Mouse (Mus musculus): ENCODE data around the gene Mymk.

The Mymk gene

DNA sequence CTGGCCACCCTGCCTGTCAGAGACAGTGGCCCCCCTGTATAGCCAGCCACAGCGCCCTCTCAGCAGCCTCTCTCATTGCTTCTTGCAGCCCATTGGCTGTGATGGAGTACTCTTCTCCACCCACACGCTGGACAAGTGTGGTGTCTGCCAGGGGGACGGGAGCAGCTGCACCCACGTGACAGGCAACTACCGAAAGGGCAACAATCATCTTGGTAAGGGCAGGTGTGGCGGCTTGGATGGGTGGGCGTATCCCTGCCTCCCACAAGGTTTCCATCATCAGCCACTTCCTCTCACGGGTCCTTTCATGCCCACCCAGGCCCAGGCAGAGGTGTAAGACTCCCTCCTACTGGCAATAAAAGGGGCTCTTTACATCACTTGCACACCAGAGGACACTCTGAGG, 13.0 kb upstream of the Mymk start:
- POLR2A ChIA-PET: no interaction called here
- CTCF ChIA-PET: interaction anchor here in 1 of 4 experiments (1.0 kb wide), 1 partner anchor 151 kb away, joined by 3 read pairs; no protein-coding TSS in a partner anchor

DNA sequence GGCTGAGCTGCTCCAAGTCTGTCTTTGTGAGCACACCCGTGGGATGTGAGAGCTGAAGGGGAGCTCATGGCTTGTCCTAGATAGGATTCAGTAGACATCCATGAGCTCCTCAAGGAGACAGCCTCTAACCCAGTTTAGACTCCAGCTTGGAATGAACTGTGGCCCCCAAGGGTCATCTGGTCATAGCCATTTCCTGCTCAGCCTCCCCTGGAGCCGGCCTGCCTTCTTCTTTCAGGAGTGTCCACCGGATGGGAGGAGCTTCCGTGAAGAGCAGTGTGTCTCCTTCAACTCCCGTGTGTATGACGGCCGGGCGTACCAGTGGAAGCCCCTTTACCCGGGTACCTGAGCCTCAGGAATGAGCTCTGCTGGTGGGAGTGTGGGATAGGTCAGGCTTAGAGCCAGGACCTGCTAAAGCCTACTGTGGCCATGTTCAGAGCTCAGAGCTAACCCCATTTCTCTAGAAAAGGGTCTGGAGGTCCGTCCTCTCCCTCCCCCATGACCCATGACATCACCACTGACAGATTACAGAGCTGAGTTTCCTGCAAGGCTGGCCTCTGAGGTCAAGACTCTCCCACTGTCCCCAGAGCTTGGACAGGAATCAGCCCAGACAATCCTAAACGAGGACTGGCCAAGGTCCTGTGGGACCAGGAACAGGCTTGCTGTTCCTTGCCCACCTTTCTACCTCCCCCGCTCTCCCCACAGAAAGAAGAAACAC, 11.9 kb upstream of the Mymk start:
- ChIA-PET CTCF (interaction anchor here in 2 of 4 experiments (0.9 to 1.0 kb wide), 2 partner anchors 152 to 153 kb away, joined by 3 read pairs; no protein-coding TSS in a partner anchor), POLR2A (interaction anchor here in 1 of 4 experiments (0.8 kb wide), 1 partner anchor 10 kb away, joined by 4 read pairs; no protein-coding TSS in a partner anchor)

DNA sequence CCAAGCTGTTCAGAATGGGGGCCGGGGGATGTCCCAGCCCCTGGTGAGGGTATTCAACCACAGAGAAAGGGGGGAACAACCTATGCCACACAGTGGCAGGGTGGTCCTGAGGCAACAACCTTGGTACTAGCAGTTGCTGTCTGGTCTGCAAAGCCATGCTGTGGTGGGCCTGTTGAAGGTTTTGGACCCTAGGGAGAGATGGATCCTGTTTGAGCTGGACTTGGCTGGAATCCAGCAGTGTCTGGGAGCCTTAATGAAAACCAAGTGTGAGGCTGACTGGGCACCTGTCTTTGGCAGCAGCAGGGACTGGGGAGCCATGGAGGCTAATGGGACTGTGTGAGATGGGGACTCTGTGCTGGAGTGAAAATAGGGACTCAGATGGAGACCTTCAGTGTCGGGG, 7.7 kb upstream of the Mymk start:
- ChIA-PET POLR2A (interaction anchor here in 2 of 4 experiments (0.6 to 0.8 kb wide), 2 partner anchors 102 to 348 kb away, joined by 3 read pairs; no protein-coding TSS in a partner anchor), CTCF (interaction anchor here in 3 of 4 experiments (0.6 to 3.5 kb wide), 6 partner anchors 46 to 1345 kb away, joined by 3 to 32 read pairs (median 6); no protein-coding TSS in a partner anchor)

DNA sequence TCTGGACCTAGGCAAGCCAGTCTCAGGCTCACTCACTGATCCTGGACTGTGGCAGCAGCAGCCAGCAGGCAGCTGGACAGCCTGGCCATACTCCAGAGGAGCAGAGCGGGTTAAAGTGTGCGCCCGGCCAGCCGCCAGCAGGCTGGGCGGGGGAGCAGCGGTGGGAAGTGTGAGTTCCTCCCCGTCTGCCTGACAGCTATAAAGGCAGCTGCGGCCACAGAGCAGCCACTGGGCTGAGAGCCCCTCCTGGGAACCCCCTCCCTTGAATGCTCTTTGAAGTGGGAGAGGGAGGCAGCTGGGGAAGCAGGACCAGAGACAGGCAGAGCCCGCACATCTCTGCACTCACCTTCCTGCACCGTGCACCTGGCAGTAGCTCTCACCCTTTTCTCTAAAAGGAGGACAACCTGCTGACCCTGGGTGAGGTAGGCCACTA, 7.2 kb upstream of the Mymk start, which contains the start of gene Adamtsl2:
Gene Adamtsl2, plus strand, starts transcription at position 228 of the 433 bp plus-strand sequence.
- ChIA-PET CTCF (interaction anchor here in 3 of 4 experiments (1.0 to 3.5 kb wide), 5 partner anchors 47 to 158 kb away, joined by 3 to 32 read pairs (median 8); no protein-coding TSS in a partner anchor), POLR2A (interaction anchor here in 2 of 4 experiments (0.6 to 0.8 kb wide), 2 partner anchors 101 to 349 kb away, joined by 3 read pairs; no protein-coding TSS in a partner anchor)

DNA sequence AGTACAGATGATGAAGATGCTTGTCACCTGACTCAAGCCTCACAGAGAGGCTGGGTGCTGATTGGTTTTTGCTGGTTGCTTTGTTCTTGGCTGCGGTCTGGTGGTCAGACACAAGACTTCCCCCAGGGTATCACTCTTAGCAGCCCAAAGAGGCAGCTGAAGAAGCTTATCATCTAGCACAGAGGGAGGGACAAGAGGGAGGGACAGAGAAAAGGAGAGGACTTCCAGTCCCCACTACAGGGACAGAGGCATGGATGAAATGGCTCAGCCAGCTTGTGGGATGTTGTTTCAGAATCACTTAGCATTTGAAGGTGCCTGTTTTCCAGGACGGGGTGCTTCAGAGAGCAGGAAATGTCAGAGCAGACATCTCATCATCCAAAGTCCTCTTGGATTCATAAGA, 6.3 kb upstream of the Mymk start:
- ChIA-PET POLR2A (interaction anchor here in 1 of 4 experiments (0.5 to 0.7 kb wide), 2 partner anchors 17 to 100 kb away, joined by 3 read pairs; no protein-coding TSS in a partner anchor), CTCF (interaction anchor here in 3 of 4 experiments (0.6 to 3.5 kb wide), 8 partner anchors 38 to 350 kb away, joined by 3 to 32 read pairs (median 4); no protein-coding TSS in a partner anchor)

DNA sequence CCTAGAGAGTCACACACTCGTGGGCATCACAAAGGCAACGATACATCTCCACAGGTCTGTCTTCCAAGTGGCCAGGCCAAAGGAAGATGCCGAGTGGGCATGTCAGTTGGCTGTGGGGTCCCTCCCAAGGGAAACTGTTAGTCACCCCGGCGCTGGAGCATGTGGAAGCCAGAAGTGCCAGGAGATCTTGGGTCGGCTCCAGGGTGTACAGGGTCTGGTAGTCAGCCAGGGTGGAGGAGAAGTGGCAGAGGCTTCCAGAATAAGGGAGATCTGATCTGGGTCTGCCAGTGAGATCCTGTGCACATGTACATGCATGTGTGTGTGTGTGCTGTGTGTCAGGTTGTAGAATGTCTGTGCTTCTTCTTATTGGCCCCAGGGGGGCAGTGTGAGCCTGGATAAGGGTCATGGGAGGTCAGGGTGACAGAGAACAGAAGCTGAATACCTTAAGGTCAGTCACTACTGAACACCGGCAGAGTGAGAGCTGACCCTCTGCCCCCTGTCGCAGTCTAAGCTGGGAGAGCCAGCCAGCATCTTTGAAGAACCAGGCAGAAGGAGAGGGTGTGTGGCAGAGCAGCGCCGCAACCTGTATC, 5.8 kb upstream of the Mymk start:
- CTCF ChIA-PET: interaction anchor here (0.5 to 3.5 kb wide), 9 partner anchors 38 to 350 kb away, joined by 3 to 32 read pairs (median 4); no protein-coding TSS in a partner anchor

DNA sequence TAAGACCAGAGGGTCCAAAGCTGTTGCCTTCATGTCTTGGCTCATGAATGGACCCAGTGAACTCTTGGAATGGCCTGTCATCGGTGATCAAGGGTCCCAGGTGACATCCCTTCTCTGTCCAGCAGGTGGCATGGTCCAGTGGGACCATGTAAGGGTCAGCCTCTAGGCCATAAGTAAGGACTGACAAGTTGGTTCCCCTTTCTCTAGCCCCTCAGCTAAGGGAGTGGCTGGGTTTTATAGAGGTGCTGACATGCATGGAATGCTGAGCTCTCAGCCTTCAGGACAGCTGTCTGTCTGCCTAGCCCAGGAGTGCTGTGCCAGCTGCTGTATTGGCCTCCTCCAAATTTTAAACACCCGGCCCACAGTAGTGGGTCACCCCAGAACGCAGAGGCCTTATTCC, 3.5 kb upstream of the Mymk start:
- CTCF ChIA-PET: interaction anchor here in 2 of 4 experiments (0.7 to 2.2 kb wide), 4 partner anchors 32 to 162 kb away, joined by 3 to 10 read pairs (median 4); no protein-coding TSS in a partner anchor
- POLR2A ChIA-PET: no interaction called here

More for the DNA sequence above, 5.8 kb upstream of the Mymk start:
- POLR2A ChIA-PET: interaction anchor here in 1 of 4 experiments (0.5 kb wide), 1 partner anchor 100 kb away, joined by 3 read pairs; no protein-coding TSS in a partner anchor

DNA sequence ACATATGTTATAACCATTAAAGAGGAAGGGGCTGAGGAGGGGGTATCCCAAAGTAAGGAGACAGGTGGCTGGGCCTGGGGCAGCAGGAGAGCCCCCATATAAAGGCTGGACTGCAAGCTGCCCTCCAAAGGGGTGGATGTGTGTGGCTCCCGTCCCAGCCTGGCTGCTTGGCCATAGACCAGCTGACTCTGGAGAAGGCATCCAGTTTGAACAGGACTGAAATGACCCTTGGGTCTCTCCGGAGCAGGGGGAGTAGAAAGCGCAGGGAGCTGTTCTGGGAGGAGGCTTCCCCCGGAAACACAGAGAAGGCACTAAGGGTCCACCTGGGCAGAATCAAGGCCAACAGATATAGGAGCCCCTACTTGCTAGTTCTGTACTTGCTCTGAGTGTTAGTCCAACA, 2.8 kb upstream of the Mymk start:
- ChIA-PET CTCF (interaction anchor here in 2 of 4 experiments (1.5 to 2.2 kb wide), 2 partner anchors 162 to 163 kb away, joined by 4 to 10 read pairs; no protein-coding TSS in a partner anchor), POLR2A (no interaction called here)

DNA sequence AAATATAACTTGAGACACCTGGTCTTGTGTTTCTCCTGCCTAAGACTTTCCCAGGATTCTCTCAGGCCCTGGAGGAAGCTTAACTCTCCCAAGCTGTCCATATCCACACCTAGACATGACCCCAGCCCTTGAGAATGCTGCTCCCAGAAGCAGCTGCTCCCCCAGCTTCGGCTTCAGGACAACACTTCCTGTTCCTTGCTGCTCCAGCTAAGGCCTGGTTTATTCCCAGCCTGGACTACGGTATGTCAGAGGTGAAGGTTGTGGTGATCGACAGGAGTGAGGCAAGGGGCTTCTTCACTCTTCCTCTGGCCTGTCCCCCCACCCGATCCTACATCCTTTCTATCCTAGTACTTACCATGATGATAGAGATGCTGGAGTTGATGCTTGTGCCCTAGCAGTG, 1.4 kb upstream of the Mymk start:
- ChIA-PET POLR2A (no interaction called here), CTCF (interaction anchor here in 1 of 4 experiments (1.0 kb wide), 1 partner anchor 56 kb away, joined by 4 read pairs; no protein-coding TSS in a partner anchor)

DNA sequence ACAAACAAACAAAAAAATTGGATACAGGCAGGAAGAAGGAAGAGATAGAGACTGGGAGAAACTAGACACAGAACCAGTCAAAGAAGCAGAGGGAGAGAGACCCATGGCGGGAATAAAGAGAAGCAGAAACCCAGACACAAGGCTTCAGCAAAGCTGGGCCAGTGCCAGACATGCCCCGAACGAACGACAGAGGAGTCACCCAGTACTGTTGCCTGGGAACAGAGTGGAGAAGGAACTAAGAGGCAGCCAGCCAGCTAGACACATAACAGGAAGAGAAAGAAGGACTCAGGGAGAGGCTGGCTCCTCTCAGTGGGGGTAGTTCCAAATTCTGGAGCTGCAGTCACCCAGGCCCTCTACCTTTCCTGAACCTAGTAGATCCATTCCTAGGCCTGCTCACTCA, 842 bp downstream of the Mymk start:
- ChIA-PET POLR2A (interaction anchor here in 1 of 4 experiments (0.7 kb wide), 1 partner anchor 22 kb away, joined by 3 read pairs; no protein-coding TSS in a partner anchor), CTCF (interaction anchor here in 1 of 4 experiments (1.0 kb wide), 1 partner anchor 27 kb away, joined by 8 read pairs; no protein-coding TSS in a partner anchor)

DNA sequence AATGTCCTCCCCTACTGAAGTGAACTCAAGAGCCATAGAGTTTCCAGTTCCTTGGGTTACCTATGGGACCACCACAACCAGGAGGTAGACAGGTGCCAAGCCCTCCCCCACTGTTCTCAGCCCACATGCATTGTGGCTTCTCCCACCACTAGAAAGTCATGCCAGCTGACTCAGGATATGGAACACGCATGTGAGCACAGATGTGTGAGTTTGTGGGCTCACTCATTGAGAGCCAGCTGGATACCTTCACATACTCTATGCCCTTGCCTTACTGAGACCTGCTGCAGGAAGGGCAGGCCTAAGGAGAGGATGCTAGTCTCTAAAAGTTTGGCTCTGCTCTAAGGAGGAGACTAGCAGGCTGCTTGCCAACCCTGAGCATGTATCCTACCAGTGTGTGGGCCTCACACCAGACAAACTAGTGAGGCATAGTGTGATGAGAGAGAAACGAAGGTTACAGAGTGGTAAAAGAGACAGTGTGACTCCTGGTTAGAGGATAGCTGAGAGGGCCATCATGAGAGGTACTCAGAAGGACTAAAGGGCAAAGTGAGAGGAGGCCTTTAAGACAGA, 1.6 kb downstream of the Mymk start:
- POLR2A ChIA-PET: no interaction called here
- CTCF ChIA-PET: interaction anchor here in 1 of 4 experiments (0.6 kb wide), 1 partner anchor 32 kb away, joined by 6 read pairs; no protein-coding TSS in a partner anchor

DNA sequence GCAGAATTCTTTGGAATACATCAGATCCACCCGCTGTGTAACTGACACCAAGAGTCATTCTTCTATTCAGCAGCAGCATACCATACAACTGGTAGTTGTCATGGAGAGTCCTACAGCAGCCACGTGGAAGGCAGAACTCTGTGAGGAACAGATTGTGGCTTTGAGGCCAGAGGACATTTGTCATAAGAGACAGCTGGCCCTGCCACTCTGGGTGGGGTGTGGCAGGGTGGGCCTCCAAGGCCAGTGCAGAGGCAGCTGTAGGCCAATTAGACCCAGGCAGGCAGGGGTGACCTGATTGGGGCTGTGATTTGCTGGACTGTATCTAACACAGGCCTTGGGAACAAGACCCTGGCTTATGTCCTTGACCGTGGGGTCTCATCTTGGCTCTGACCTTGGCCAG, 2.3 kb downstream of the Mymk start:
- ChIA-PET CTCF (interaction anchor here in 1 of 4 experiments (0.6 kb wide), 1 partner anchor 31 kb away, joined by 6 read pairs; no protein-coding TSS in a partner anchor), POLR2A (no interaction called here)

DNA sequence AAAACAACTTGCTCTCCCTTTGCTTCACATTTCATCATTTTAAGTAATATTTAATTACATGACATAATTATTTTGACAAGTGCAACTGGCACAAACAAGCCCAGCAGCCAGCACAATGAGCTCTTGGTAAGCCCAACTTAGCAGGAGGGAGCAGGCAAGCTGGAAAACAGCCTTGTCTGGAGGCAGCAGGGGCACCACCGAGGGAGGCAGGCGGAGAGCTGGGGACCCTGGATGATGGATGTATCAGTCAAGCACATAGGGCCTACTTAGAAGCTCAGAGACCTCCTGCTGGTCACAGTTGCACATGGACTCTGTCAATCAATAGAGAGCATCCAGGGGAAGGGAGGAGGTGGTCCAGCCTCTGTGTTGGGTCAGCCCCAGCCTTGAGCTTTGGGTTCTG, 4.0 kb downstream of the Mymk start:
- POLR2A ChIA-PET: interaction anchor here in 2 of 4 experiments (0.6 to 1.1 kb wide), 2 partner anchors 59 to 103 kb away, joined by 3 read pairs; no protein-coding TSS in a partner anchor
- CTCF ChIA-PET: no interaction called here

DNA sequence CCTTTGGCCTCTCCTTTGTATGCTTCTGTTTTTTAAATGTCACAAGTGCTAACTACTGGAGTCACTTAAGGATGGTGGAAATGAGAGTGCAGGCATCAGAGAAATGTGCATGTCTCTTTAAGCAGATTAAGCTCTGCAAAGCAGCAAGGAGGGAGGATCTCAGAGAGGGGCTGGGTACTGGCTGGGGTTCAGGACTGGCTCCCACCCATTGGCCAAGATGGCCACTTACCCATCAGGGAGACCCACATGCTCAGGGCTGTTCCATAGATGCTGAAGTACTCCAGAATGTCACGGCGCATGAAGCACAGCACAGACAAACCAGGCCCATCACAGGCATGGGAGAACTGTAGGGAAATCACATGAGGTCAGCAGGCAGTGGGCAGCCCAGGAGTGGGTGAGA, 4.9 kb downstream of the Mymk start:
- CTCF ChIA-PET: no interaction called here

DNA sequence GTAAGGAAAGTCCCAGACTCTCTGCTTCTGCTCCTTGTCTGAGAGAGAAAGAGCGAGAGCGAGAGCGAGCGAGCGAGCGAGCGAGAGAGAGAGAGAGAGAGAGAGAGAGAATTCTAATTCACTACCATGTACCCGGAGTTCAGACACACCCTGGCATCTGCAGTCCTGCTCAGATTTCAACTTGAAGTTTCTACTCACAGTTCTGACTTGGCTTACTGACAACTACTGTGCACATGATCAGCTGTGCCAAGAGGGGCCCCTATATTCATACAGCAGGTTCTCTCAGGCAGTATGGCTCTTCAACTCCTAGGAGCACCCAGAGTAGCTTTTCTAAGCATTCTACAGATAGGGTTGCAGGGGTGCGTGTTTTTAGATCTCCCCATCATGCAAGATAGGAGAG, 12.8 kb downstream of the Mymk start:
- CTCF ChIA-PET: no interaction called here

More for the DNA sequence above, 4.9 kb downstream of the Mymk start:
- POLR2A ChIA-PET: no interaction called here

DNA sequence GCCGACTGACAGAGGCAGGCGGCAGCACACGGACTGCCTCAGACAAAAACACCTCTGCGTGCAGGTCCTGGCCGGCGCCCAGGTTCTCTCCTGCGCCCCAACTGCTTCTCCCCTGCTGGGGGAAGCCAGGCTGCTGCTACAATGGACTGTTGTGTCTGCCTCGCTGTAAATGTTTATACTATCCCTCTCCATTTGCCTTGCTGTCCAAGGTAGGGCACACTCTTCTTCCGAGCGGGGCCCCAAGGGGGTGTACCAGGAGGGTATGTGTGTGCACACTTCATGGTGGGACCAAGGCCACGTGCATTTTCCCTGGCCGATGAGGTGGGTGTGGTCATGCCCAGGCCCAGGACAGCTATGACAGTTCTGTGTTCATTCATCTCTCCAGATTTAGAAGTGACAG, 13.2 kb downstream of the Mymk start:
- POLR2A ChIA-PET: no interaction called here

More for the DNA sequence above, 12.8 kb downstream of the Mymk start:
- POLR2A ChIA-PET: no interaction called here

DNA sequence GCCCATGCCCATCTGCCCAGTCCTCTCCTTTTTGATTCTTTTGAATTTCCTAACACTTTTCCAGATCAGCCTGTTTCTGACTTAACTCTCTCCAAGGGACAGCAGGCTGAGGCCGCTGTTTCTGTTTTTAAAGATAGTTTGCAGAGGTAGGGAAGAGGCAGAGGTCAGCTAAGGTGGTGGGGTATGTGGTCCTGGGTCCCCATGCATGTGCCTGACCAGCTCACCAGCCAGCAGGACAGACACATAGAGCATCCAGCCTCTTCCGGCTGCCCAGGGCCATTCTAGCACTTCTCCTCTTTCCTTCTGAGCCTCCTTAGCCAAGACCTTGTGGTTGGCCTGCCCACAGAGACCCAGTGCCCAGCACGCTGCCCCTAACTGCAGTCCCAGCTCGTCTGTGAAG, 13.7 kb downstream of the Mymk start:
- CTCF ChIA-PET: no interaction called here
- POLR2A ChIA-PET: interaction anchor here in 1 of 4 experiments (0.7 kb wide), 1 partner anchor 811 kb away, joined by 3 read pairs; no protein-coding TSS in a partner anchor

More for the DNA sequence above, 13.2 kb downstream of the Mymk start:
- CTCF ChIA-PET: no interaction called here

DNA sequence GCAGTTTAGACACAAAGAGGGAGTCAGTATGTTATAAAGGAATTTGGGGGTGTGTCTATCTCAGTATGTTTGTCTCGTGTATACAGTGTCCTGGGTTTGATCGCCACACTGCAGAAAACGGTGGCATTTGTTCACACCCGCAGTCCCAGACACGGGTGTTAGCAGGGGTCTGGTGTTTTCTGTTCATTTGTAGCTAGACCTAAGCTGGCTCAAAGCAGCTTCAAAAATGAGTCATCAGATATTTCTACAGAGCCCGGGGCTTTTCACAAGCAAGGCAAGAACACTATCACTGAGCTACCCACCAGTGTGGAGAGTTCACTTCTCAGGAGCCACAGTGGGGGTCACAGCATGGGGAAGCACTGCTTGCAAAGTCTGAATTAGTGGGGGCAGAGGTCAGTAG, 22.6 kb downstream of the Mymk start:
- POLR2A ChIA-PET: interaction anchor here in 1 of 4 experiments (0.6 kb wide), 1 partner anchor 1300 kb away, joined by 3 read pairs; no protein-coding TSS in a partner anchor
- CTCF ChIA-PET: interaction anchor here in 3 of 4 experiments (0.6 to 2.2 kb wide), 3 partner anchors 10 to 187 kb away, joined by 4 to 7 read pairs (median 7); no protein-coding TSS in a partner anchor
